Mouse (Mus musculus): ENCODE results near the gene Nfx1. TPM values are rescaled to one million over a fixed set of nuclear protein-coding genes. Genes with fewer than 3 reads are reported as not detected.
A peak's percentile ranks its signal among the peaks of the same experiment; 100 is the strongest.

Nfx1 gene
- polyA plus RNA-seq, 1 experiment from 2014 or later = 94.8 TPM

DNA sequence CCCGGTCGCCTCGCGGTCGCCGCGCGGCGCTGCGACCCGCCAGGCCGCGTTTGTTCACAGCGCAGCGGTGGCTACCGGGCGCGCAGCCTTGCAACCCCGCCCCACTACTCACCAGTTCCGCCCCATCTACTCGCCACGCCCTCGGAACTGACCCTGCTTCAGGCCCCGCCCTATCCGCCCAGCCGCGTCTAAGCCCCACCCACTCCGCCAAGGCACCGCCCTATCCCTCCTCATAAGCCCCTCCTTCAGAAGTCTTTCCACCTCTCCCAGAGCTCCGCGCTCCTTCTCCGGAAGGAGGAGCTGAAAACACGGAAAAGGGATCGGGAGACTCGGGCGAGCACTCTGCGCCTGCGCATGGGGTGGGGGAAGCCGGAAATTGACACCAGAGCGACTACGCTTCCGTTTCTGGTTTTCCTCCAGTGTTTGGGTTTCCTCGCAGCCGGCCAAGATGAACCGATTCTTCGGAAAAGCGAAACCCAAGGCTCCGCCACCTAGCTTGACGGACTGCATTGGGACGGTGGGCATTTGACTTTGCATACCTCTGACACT, 22.5 kb upstream of the Nfx1 start, which contains the start of the genes Bag1 and Chmp5:
Bag1 (minus strand) TSS at position 135 of the 549 bp plus-strand sequence.
Chmp5 (plus strand) TSS at position 248 of the 549 bp plus-strand sequence.
- peak within 1 kb of the TSS; percentile 91 for H3K27ac ChIP-seq (replicated peaks)
- peak; percentile 100 for DNase-seq (ENCODE audit: low spot score)
- no peaks in the 10 kb centered on the region for H3K9me3 ChIP-seq (replicated peaks)
- peaks cover 61% of the 10 kb centered on the region for H3K36me3 ChIP-seq
- peaks cover 24% of the 10 kb centered on the region for H3K4me1 ChIP-seq
- H3K27me3 ChIP-seq (ENCODE audit: low read depth, poor library complexity, severe bottlenecking) = no peaks in the 10 kb centered on the region
- WGBS = under 1% methylated on average over 50 of the region's 50 CpGs
- peak within 1 kb of the TSS; percentile 86 for H3K4me3 ChIP-seq

DNA sequence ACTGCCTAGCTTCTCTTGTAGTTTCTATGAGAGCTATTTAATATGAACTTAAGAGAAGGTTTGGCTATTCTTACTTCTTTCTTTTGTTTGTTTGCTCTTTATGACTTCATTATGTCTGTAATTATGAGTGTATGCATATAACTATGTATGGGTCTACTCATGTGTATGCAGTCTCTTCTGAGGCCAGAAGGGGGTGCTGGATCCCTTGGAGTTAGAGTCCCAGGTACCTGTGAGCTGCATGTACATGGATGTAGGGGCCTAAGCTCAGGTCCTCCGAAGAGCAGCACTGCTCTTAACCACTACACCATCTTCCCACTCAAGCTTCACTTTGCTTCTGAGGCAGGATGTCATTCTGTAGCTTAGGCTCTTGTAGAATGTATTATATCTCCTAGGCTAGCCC, 17.2 kb upstream of the Nfx1 start:
- 85% methylated on average over 1 of the region's 1 CpGs for WGBS
- no peaks in the 10 kb centered on the region for H3K9me3 ChIP-seq (replicated peaks)
- H3K27me3 ChIP-seq (ENCODE audit: low read depth, poor library complexity, severe bottlenecking) = no peaks in the 10 kb centered on the region
- H3K4me1 ChIP-seq = peaks cover 9% of the 10 kb centered on the region
- no peak overlapping the region for H3K27ac ChIP-seq (replicated peaks)
- H3K36me3 ChIP-seq = peaks cover 82% of the 10 kb centered on the region
- no peak overlapping the region for H3K4me3 ChIP-seq
- no peak for DNase-seq (ENCODE audit: low spot score)

DNA sequence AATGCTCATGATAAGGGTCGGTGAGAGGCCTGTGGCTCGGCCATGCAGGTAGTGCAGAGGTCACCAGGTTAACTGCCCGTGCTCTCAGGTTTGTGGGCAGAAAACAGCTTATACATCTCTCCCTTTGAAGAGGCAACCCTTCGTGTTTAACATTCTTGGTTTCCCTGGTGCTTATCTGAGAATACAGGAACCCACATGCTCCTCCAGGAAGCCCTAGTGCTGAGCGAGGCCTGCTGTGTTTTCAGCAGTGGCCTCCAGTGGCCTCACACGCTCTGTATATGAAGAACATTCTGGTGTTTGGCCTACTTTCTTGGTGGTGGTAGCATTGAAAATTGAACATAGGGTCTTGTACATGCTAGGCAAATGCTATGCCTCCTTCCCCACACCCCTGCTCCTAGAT, 14.8 kb upstream of the Nfx1 start:
- Histone ChIP-seq H3K9me3 (replicated peaks) (no peaks in the 10 kb centered on the region), H3K27ac (replicated peaks) (no peak overlapping the region), H3K4me3 (no peak overlapping the region), H3K4me1 (no peaks in the 10 kb centered on the region), H3K36me3 (peaks cover 95% of the 10 kb centered on the region), H3K27me3 (ENCODE audit: low read depth, poor library complexity, severe bottlenecking) (no peaks in the 10 kb centered on the region)
- no peak for DNase-seq (ENCODE audit: low spot score)
- 95% methylated on average over 6 of the region's 6 CpGs for WGBS

DNA sequence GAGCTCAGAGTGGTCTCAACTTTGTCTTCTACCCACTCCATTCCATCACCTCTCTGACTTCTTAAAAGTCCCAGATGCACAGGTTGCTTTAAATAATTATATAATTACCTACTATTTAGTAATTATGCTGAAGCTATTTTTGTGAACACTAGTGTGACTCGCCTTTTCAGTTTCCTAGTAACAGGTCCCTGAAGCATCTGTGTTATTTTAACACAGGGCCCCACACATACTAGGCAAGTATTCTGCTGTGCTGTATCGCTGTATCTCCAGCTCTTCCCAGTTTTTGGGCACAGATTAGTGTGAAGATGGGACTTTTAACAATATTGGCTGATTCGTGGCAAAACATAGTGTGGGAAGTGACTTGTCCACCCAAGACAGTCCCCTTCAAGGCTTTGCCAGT, 7.2 kb upstream of the Nfx1 start:
- peaks cover 94% of the 10 kb centered on the region for H3K36me3 ChIP-seq
- H3K4me1 ChIP-seq = no peaks in the 10 kb centered on the region
- H3K27ac ChIP-seq (replicated peaks) = no peak overlapping the region
- no peaks in the 10 kb centered on the region for H3K27me3 ChIP-seq (ENCODE audit: low read depth, poor library complexity, severe bottlenecking)
- H3K9me3 ChIP-seq (replicated peaks) = no peaks in the 10 kb centered on the region
- WGBS = 86% methylated on average over 3 of the region's 3 CpGs
- H3K4me3 ChIP-seq = no peak overlapping the region
- DNase-seq (ENCODE audit: low spot score) = no peak

DNA sequence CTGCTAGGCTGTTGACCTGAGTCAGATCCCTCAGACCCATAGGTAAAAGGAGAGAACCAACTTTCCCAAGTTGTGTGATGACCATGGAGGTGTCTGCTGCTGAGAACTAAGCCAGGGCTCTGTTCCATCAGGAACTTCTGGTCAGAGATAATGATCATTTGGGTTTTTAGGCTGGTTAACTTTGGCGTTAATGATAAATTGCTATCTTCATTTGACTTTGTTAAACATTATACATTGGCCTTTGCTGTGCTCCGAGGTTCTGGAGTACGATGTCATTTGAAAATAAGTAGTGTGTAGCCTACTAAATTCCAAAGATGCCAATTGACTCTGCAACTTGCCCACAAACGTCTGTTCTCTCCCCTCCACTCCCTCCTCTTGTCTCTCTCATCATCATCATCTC, 1.5 kb upstream of the Nfx1 start:
- Histone ChIP-seq H3K27ac (replicated peaks) (no peak overlapping the region), H3K9me3 (replicated peaks) (no peaks in the 10 kb centered on the region), H3K36me3 (peaks cover 38% of the 10 kb centered on the region), H3K4me3 (no peak overlapping the region), H3K4me1 (peaks cover 22% of the 10 kb centered on the region), H3K27me3 (ENCODE audit: low read depth, poor library complexity, severe bottlenecking) (no peaks in the 10 kb centered on the region)
- WGBS = 80% methylated on average over 4 of the region's 4 CpGs
- DNase-seq (ENCODE audit: low spot score) = no peak

DNA sequence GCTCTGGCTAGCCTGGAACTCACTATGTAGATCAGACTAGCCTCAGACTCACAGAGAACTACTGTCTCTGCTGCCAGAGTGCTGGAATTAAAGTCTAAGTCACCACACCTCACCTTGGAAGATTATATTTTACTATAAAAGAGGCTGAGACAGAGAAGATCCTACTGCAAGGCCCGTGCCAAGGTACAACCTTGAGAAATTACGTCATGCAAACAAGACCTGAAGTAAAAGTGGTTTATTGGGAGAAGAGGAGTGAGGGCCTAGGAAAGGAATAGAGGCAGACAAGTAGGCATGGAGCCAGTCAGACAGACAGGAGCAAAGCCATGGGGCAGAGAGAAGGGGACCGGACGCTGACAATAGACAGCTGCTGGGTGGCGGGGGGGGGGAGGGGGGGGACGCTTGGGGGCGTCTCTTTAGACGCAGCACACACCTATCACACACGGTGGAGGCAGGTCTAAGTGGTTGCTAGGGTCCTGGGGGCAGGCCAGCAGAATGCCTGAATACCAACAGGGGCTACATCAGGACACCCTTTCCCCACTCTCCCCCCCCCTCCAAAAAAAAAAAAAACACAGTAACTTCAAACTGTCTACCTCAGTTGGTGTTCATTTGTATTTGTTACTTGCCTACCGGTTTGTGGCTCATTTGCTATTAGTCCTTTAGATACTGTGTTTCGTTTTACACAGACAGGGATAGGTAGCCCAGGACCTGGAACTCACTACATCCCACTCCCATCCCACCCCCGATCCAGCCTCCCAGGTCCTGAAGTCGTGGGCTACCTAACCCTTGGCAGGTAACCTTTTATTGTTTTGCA, 720 bp upstream of the Nfx1 start:
- Histone ChIP-seq H3K27me3 (ENCODE audit: low read depth, poor library complexity, severe bottlenecking) (no peaks in the 10 kb centered on the region), H3K4me3 (peak overlapping the region; percentile 75), H3K4me1 (peaks cover 22% of the 10 kb centered on the region), H3K27ac (replicated peaks) (peak overlapping the region; percentile 92), H3K9me3 (replicated peaks) (no peaks in the 10 kb centered on the region), H3K36me3 (peaks cover 30% of the 10 kb centered on the region)
- DNase-seq (ENCODE audit: low spot score) = no peak
- 16% methylated on average over 11 of the region's 13 CpGs for WGBS

DNA sequence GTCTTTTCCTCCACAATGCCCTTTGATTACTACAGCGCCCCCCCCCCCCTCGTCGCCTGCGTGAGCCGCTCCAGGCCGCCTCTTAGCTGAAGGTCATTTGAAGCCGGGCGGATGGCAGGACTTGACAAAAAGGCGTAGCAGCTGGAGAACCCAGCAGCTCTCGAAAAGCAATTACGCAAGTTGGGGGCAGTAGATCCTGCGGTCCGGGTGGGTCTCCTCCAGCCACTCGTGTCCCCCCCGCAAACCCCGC, 189 bp upstream of the Nfx1 start:
- Histone ChIP-seq H3K4me1 (peaks cover 22% of the 10 kb centered on the region), H3K4me3 (peak overlapping the region; percentile 75), H3K9me3 (replicated peaks) (no peaks in the 10 kb centered on the region), H3K36me3 (peaks cover 25% of the 10 kb centered on the region), H3K27me3 (ENCODE audit: low read depth, poor library complexity, severe bottlenecking) (no peaks in the 10 kb centered on the region), H3K27ac (replicated peaks) (peak overlapping the region; percentile 92)
- under 1% methylated on average over 15 of the region's 16 CpGs for WGBS
- DNase-seq (ENCODE audit: low spot score) = no peak

DNA sequence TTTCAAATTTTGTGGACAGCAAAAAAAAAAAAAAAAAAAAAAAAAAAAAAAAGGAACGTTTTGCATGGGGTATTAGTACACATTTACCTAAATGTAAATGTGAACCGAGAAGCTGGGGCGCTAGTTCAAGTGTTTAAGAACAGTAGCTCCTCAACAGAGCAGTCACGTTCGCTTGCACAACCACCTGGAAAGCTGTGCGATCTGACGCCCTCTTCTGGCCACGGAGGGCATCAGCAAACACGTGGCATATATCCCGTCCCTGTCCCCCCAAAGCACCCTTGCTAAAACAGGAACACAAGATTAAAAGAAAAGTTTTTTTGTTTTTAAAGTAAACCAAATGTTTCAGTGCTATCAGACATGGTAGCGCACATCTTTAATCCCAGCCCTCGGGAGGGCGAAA, 1.0 kb downstream of the Nfx1 start:
- Histone ChIP-seq H3K4me3 (peak overlapping the region; percentile 75), H3K27ac (replicated peaks) (peak overlapping the region; percentile 92; the same call in 1 of the 2 replicates), H3K4me1 (peaks cover 22% of the 10 kb centered on the region), H3K27me3 (ENCODE audit: low read depth, poor library complexity, severe bottlenecking) (no peaks in the 10 kb centered on the region), H3K36me3 (peaks cover 25% of the 10 kb centered on the region), H3K9me3 (replicated peaks) (no peaks in the 10 kb centered on the region)
- peak; percentile 46 for DNase-seq (ENCODE audit: low spot score)
- 26% methylated on average over 13 of the region's 13 CpGs for WGBS

DNA sequence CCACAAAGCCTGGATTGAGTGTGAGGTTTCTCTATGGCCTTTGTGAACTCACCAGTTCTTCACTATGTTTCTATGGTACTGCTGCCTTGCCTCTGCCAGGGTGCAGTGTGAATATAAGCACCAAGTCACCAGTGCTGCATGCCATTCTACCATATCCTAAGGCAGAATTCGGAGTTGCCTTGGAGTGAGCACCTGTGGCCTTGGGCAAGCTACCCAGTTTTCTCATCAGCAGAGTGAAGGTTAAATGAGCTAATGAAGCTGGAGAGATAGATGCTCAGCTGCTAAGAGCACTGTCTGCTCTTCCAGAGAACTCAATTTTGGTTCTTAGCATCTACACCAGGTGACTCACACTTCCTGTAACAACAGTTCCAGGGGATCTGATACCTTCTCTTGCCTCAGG, 3.3 kb downstream of the Nfx1 start:
- H3K4me1 ChIP-seq = peaks cover 22% of the 10 kb centered on the region
- H3K27me3 ChIP-seq (ENCODE audit: low read depth, poor library complexity, severe bottlenecking) = no peaks in the 10 kb centered on the region
- H3K27ac ChIP-seq (replicated peaks) = no peak overlapping the region
- DNase-seq (ENCODE audit: low spot score) = no peak
- 100% methylated on average over 1 of the region's 1 CpGs for WGBS
- no peak overlapping the region for H3K4me3 ChIP-seq
- no peaks in the 10 kb centered on the region for H3K9me3 ChIP-seq (replicated peaks)
- peaks cover 35% of the 10 kb centered on the region for H3K36me3 ChIP-seq

DNA sequence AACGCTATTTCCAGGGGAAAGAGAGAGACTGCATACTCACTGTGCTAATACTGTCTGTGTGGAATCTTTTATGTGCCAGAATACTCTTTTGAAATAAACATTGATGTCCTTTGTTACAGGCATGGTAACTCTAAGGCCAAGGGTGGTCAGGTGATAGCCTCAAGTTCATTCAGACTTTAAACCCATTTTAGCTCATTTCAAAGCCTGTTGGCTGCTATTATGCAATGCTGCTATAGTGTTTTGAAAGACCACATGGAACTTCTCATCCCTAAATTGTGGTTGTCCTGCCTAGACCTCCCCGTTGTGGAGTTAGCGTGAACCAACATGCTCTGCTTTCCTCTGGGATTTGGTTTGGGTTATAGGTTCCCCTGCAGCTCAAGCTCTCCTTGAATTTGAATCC, 5.0 kb downstream of the Nfx1 start:
- DNase-seq (ENCODE audit: low spot score) = no peak
- no peak overlapping the region for H3K27ac ChIP-seq (replicated peaks)
- H3K36me3 ChIP-seq = peaks cover 52% of the 10 kb centered on the region
- no peak overlapping the region for H3K4me3 ChIP-seq
- 98% methylated on average over 3 of the region's 3 CpGs for WGBS
- no peaks in the 10 kb centered on the region for H3K27me3 ChIP-seq (ENCODE audit: low read depth, poor library complexity, severe bottlenecking)
- H3K9me3 ChIP-seq (replicated peaks) = no peaks in the 10 kb centered on the region
- peaks cover 13% of the 10 kb centered on the region for H3K4me1 ChIP-seq

DNA sequence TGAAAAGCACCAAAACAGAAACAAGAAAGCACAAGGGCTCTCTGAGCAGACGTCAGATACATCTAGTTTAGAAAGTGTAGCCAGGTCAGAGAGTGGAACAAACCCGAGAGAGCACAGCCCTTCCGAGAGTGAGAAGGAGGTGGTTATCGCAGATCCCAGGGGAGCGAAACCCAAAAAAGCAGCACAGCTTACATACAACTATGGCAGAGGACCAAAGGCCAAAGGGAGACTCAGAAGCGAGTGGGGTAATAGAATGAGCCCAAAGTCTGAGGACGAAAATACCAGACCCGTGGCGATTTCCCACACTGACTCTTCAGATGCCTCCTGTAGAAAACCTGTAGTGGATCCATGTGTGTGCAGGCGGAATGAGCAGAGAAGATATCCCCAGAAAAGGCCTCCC, 5.9 kb downstream of the Nfx1 start:
- 92% methylated on average over 10 of the region's 10 CpGs for WGBS
- peaks cover 62% of the 10 kb centered on the region for H3K36me3 ChIP-seq
- H3K4me3 ChIP-seq = no peak overlapping the region
- H3K4me1 ChIP-seq = peaks cover 12% of the 10 kb centered on the region
- DNase-seq (ENCODE audit: low spot score) = no peak
- H3K27me3 ChIP-seq (ENCODE audit: low read depth, poor library complexity, severe bottlenecking) = no peaks in the 10 kb centered on the region
- no peak overlapping the region for H3K27ac ChIP-seq (replicated peaks)
- no peaks in the 10 kb centered on the region for H3K9me3 ChIP-seq (replicated peaks)

DNA sequence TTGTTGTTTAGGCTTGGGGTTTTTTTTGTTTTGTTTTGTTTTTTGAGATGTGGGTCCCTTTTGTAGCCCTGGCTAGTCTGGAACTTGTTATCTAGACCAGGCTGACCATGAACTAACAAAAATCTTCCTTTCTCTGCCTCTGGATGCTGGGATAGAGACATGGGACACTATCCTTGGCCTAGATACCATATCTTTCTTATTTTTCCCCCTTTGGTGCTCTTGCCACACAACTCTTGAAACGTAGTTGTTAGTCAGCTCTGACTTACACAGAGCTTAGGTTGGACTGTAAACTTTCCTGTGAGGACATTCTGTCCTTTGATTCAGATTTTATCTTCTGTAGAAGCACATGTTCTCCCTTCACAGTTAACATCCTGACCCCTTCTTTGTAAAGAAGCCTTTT, 8.7 kb downstream of the Nfx1 start:
- Histone ChIP-seq H3K4me1 (no peaks in the 10 kb centered on the region), H3K4me3 (no peak overlapping the region), H3K36me3 (peaks cover 87% of the 10 kb centered on the region), H3K9me3 (replicated peaks) (no peaks in the 10 kb centered on the region), H3K27ac (replicated peaks) (no peak overlapping the region), H3K27me3 (ENCODE audit: low read depth, poor library complexity, severe bottlenecking) (no peaks in the 10 kb centered on the region)
- 95% methylated on average over 1 of the region's 1 CpGs for WGBS
- DNase-seq (ENCODE audit: low spot score) = no peak

DNA sequence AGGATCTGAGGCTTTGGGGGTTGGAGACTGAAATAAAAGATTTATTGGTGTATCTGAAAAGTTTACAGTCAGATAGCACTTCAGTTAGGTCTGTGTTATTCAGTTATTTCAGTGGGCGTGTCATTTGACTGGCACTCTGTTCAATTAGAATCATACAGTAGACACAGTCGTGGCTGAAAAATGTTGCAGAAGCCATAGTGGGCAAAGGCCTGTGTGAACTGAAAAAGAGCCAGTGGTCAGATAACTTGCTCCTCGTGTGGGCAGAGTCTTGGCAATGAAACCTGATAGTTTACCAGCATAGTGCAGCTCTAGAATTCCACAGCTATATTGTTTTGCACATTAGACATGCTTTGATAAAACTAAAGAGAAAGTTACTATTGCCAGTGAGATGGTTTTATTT, 11.8 kb downstream of the Nfx1 start:
- H3K27me3 ChIP-seq (ENCODE audit: low read depth, poor library complexity, severe bottlenecking) = no peaks in the 10 kb centered on the region
- H3K9me3 ChIP-seq (replicated peaks) = no peaks in the 10 kb centered on the region
- H3K36me3 ChIP-seq = peaks cover 98% of the 10 kb centered on the region
- H3K27ac ChIP-seq (replicated peaks) = no peak overlapping the region
- no peak for DNase-seq (ENCODE audit: low spot score)
- WGBS = 84% methylated on average over 3 of the region's 3 CpGs
- no peaks in the 10 kb centered on the region for H3K4me1 ChIP-seq
- H3K4me3 ChIP-seq = no peak overlapping the region

Data from midbrain, embryonic 10.5 days (tissue).